Mouse (Mus musculus) left cerebral cortex, postnatal 14 days (tissue): ENCODE measurements at regions not wholly inside any gene's neighbourhood (a gene's known extent, or its start where the extent isn't known, plus 50 kb on each side); places are given as distances from the start of the nearest gene placed in this dataset.
A peak's percentile ranks its signal among the peaks of the same experiment; 100 is the strongest.
"Not testable (repeated sequence)": the region's sequence is repeated elsewhere in the genome, so short reads cannot be mapped to it uniquely, and the experiment has no call there.

Source experiments
- DNase-seq, 2 experiments: peaks; one replicate each; pipeline ENCODE4 v3.0.0; 2021 to 2022; ENCODE audit warnings: low spot score in 2 of 2, mixed read lengths in 1 of 2
- intact Hi-C: fragments of 180-260 bp; cut with DNase I; formaldehyde crosslinking; loops from one replicate; pipeline ENCODE4 v1.15.1; 2025

DNA sequence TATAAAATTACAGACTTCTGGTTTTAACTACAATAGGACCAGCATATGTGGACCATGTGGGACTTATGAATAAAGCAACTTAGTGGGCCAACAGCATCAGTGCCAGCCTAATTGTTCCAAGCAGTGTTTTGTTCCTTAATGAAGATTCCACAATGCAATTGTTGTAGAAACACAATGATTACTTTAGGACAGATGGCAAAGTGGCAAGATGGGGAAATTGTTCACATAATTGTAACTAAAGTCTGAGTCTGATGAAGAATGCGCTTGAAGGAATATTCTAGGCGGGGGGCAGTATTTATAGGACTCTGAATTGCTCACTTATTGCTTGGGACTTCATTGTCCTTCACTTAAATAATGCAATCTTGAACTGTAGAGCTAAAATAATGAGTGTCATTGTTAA is 253.4 kb upstream of the Kcnj3 start:
- no peak for DNase-seq
- intact Hi-C loops = no loop called here

DNA sequence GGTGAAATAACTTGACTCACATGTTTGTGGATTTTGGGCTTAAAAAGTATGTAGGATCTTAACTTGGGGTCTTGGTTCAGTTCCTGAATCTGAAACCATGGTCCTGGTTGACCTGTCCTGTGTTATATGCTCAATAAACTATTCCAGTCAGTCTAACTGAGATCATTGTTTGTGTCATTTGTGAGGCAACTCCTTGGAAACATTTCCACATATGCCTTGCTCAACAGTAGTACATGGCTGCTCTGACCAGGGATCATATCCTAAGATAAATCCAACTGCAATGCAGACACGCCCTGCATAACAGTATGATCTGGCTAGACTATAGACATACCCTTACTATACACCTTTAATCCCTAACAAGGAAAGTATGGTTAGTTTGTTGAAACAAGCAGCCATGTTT is 228.9 kb upstream of the Kcnj3 start:
- intact Hi-C loops = no loop called here
- DNase-seq = no peak

DNA sequence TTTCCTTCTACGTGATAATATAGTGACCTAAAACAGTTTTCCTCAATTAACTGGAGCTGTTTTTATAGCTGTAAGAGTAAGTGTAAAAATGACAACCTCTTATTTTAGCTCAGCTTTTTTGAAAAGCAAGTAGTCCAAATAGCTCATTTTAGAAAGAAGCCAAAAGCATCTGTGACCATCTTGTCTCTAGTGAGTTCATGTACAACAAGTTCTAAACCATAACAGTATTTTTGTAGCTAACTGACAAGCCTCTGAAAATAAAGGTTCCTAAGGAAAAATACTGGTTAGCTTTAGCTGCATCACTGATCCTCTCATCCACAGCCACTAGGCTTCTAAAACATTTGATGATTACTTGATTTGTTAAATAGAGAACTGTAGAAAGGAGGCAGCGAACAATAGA is 227.2 kb upstream of the Kcnj3 start:
- intact Hi-C loops = no loop called here
- DNase-seq = peak in 1 of 2 experiments; percentile 42

DNA sequence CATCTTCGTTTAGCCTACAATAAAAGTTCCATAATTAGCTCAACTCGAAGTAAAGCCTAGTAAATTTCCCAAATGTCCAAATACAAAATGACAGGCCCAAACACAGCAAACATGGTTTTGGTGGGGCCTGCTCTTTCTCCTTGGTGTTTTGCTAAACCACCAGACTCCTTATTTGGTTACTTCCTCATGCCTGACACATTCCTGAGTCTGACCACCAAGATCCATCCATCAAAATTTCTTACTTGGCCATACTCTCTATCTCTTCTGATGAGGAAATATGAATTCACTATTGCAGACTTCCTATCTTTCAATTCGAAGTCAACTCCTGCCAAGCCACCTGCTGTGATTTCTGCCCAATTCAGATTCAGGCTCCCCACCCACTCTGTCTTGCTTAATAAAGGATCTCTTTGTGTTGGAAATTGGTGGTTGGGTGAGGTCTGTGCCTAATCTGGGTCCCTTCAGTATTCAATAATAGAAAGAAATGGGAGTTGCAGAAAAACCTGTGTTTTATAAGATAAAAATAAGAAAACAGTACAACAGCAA is 225.9 kb upstream of the Kcnj3 start:
- intact Hi-C loops = no loop called here
- no peak for DNase-seq

DNA sequence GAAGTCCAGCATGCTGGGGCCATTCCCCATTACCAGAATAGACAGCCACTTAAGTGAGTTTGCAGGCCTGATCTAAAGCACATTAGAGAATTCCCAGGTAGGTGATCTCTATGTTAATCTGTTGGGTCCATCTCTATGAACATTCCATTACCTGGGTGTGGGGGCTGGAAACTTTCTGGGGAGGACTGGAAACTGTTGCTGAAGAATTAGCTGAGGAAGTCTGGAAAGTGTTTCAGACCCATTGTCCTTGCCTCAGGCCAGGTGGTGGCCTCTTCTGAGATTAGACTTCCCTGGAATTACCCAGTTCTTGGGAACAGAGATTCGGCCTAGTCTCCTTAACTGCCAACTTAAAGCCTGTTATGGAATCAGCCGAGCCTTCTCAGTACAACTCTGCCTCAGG is 224.5 kb upstream of the Kcnj3 start:
- intact Hi-C loops = no loop called here
- DNase-seq = no peak

DNA sequence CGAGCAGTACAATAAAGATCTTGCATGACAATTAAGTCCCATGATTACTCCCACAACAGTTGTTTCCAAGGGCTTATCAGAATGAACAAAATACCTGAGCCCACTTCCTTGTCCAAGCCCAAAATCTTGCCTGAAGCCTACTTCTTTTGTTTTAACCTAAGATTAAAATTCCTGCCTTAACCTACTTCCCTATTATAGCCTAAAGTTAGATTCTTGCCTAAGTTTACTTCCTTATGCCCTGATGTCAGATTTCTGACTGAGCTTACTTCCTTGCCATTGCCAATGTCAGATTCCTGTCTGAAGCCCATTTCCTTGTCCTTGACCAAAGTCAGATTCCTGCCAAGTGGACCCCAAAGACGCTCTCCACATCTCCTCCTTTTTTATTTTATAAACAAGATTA is 213.7 kb upstream of the Kcnj3 start:
- DNase-seq = no peak
- intact Hi-C loops = loop anchor here (10.0 kb wide), 1 partner anchor 213 kb away; the partner anchor contains the start of gene Kcnj3

DNA sequence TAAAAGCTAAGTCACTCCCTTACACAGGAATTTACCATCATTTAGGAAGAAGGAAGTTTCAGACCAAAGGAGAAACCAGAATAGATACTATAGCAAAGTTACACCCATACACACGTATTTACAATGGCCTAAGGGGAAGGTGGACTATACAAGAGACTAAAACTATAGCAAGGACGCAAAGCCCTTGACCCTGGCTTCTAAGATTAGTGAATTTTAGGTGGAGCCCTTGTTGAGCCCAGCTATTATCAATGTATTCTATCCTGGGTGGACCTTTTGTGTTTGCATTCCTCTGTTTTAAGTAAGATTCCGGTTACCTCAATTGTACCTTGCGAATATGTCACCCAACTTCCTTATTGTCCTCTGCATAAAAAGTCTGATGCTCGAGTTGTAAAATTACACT is 213.0 kb upstream of the Kcnj3 start:
- DNase-seq = not testable (repeated sequence)
- intact Hi-C loops = loop anchor here (10.0 kb wide), 1 partner anchor 212 kb away; the partner anchor contains the start of gene Kcnj3

DNA sequence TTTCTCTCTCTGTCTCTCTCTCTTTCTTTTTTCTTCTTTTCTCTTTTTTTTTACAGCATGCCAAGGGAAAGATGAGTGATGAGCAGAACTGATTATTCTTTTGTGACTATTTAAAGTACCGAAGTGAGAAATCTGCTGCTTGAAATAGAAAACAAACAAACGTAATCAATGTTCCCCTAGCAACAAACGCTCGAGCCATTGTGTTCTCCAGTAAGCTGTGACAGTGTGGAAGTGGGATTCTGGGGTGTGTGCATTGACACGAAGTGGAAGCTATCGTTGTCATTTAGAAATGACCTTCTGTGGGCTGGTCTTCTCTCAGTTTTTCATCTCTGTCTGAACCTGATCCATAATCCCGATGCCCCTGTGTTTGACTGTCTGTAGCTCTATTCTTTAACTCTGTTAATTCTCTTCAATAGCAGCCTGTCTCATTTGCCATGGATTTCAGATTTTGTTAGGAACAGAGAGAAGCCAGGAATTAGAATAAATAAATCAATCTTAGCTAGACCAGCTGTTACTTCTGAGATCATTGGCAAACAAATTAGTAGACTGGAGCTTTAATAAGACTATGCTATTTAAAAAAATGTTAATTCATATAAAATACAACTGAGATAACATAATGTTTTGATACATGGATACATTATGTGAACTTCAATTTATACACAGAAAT is 207.5 kb upstream of the Kcnj3 start:
- intact Hi-C loops = loop anchor here (10.0 kb wide), 1 partner anchor 207 kb away; the partner anchor contains the start of gene Kcnj3
- DNase-seq = peak; percentile 8

DNA sequence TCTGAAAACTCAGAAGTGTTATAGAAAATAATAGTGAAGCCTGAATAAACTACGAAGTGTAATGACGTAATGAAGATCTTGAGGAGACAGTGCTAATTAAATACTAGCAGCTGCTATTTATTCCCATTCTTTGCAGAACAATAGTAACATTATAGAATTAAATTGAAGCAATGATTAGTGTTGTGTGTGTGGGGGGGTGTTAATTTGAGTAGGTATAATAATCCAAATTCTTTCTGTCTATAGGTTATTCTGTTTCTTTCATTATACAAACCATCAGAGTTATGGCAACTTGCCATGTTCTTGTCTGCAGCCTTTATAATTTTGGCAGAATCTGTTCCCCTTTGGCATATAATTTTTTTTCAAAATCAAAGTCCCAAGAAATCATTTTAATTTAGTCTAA is 203.9 kb upstream of the Kcnj3 start:
- no peak for DNase-seq
- intact Hi-C loops = no loop called here

DNA sequence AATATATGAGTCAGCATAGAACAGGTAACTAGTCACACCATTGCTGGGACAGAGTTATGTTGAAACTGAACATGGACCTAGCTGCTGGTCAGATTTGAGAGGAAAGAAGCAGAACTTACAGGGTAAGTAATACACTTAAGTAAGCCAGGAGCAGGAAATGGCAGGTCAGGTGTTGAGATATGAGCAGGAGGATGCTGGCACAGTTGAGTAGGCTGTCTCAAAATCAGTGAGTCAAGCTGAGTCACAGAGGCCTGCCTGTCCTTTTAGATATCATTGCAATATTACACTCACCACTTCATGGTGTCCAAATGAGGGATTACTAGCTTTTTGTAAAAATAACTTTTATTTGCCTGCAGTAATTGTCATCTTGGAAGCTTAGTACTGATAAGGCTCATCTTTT is 182.6 kb upstream of the Kcnj3 start:
- DNase-seq = no peak
- intact Hi-C loops = no loop called here

DNA sequence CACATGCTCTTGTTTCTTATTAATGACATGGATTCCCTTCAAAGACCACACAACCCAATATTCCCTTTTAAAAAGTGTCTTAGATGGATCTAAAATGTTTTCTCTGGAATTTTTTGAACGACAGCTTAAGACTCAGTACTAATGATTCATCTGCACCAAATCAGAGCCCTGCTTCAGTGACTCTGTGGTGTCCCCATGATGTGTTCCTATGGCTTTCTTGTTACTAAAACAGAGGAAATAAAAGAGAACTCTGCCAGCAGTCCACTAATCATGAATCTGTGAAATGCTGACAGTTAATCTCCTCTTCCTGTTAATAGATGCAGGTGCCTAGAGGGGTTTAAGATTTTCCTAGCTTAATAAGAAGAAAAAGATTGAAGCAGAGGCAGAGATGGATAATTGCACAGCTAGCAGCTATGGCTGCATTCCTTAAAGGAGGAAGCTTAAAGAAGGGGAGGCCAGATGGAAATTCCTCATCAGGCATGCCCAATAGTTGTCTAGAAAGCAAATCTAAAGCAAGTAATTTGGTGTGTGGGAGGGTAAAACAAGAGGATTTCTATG is 173.0 kb upstream of the Kcnj3 start:
- intact Hi-C loops = no loop called here
- no peak for DNase-seq

DNA sequence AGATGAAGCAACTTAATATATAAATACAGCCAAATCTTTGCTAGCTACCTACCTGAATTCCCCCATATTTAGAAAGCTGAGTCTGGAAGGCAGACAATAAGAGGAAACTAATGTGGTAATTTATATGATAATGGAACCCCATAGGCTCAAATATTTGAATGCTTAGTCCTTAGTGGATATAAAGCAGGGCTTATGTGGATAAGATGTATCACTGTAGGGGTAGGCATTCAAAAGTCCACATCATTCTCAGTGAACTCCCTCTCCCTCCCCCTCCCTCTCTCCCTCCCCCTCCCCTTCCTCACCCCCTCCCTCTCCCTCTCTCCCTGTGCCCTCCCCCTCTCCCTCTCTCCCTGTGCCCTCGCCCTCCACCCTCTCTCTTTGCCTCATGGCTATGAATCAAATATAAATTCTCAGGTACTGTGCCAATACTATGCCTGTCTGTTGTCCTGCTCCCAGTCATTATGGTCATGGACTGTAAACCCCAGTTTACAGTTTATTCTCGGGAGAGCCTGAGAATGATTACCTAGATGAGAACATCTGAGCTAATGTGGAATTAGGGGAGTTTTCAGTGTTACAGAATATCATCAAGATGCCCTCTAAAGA is 171.8 kb upstream of the Kcnj3 start:
- intact Hi-C loops = no loop called here
- DNase-seq = no peak

DNA sequence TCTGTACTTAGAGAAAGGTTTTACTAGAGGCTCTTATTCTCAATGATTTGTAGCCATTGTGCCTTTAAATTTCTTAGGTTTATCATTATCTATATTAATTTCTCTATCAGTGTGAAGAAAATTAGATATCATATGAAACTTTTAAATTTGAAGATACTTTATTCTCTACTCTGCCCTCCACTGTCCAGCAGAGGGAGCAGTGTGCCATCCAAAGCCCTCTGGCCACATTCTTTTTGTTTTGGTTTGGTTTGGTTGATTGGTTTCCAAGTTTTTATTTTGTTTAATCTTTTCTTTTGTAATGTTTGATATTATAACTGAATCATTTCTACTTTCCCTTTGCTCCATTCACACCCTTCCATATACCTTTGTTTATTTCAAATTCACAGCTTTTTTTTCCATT is 129.4 kb upstream of the Kcnj3 start:
- intact Hi-C loops = loop anchor here (5.0 kb wide), 2 partner anchors 536 to 616 kb away; no protein-coding TSS in a partner anchor
- DNase-seq = peak; percentile 23 to 38

DNA sequence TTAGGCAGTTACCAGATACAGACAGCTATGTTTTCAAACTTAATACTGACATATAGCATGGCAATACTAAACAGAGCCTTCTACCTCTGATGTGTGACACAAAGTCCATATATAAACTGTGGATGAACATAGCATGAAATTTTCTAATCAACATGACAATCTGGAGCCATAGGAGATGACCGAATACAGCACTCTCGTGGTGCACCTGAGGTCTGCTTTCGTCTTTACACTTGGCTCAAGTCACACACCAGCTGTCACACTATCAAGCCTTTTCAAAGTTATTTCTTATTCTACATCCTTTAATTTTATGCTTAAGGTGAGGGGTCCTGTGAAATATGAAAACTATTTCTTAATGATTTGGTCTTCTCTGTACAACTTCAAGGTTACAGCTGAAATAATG is 120.1 kb upstream of the Kcnj3 start:
- intact Hi-C loops = no loop called here
- DNase-seq = no peak

DNA sequence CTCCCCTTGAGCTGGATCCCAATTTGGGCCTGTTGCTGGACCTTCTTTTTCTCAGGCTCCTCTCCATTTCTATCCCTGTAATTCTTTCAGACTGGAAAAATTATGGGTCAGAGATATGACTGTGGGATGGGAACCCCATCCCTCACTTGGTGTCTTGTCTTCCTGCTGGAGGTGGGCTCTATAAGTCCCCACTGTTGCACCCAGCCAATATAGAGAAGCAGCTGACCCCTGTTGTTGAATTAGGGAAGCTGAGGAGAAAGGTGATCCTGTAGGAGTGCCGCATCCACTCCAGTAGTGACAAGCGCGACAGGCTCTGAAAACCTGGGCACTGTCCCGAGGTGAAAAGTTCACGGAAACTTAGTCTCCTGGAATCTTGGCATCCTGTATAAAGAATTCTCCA is 81.7 kb upstream of the Kcnj3 start:
- intact Hi-C loops, DNase-seq: not testable (repeated sequence)
